Mouse (Mus musculus) gastrocnemius, postnatal 36 days (tissue): Measurements from ENCODE around the gene Abhd17b. TPM values are rescaled to one million over a fixed set of nuclear protein-coding genes. Genes with fewer than 3 reads are reported as not detected.
"Not testable (repeated sequence)": the region's sequence is repeated elsewhere in the genome, so short reads cannot be mapped to it uniquely, and the experiment has no call there.

ENCODE experiments used
- DNase-seq, 2 experiments: peaks; one replicate each; pipeline ENCODE4 v3.0.0; 2022
- intact Hi-C: fragments of 180-260 bp; cut with DNase I; formaldehyde crosslinking; loops from one replicate; pipeline ENCODE4 v1.15.1; 2025
- total RNA-seq, 2 experiments: library from RNA; stranded (reverse); gene quantifications; 2 replicates each; pipeline ENCODE4 v1.2.3; 2021

Gene Abhd17b
- total RNA-seq, 2 experiments from 2014 or later, result 17.3 to 17.7 TPM

DNA sequence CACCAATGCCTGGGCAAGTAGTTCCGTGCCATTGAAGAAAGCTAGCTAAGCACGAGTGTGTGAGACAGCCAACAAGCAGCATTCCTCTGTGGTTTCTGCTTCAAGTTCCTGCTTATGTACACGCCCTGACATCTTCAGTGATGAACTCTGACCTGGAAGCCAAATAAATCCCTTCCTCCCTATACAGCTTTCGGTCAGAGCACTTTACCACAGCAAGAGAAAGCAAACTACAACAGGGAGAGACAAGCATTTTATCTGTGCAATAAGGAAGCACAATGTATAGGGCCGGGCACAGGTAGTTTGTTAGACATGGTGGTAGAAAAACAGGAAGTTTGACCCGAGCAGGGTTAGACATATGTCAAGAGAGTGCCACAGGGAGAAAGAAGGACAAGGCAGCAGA is 6.8 kb upstream of the Abhd17b start:
- intact Hi-C loops, result no loop called here
- no peak for DNase-seq

DNA sequence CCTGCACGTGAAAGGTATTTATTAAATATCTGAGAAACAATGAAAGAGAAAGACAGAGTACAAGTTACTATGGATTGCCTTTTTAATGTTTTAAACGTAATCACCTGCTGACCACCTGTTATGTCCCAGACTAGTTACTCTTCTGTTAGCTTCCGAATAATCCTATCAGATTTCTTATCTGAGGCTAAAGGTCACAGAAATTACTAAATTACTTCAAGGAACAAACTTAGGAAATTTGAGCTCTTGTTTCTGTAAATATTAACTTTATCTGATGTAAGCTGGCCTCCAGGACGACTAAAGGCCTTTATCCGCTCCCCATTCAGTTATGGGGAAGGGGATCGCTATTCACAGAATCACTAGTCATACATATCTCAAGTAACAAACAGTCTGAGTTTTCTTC is 1.3 kb upstream of the Abhd17b start:
- intact Hi-C loops, result loop anchor here (5.0 to 10.0 kb wide), 3 partner anchors 79 to 377 kb away; partner anchors contain the start of gene Zfand5

DNA sequence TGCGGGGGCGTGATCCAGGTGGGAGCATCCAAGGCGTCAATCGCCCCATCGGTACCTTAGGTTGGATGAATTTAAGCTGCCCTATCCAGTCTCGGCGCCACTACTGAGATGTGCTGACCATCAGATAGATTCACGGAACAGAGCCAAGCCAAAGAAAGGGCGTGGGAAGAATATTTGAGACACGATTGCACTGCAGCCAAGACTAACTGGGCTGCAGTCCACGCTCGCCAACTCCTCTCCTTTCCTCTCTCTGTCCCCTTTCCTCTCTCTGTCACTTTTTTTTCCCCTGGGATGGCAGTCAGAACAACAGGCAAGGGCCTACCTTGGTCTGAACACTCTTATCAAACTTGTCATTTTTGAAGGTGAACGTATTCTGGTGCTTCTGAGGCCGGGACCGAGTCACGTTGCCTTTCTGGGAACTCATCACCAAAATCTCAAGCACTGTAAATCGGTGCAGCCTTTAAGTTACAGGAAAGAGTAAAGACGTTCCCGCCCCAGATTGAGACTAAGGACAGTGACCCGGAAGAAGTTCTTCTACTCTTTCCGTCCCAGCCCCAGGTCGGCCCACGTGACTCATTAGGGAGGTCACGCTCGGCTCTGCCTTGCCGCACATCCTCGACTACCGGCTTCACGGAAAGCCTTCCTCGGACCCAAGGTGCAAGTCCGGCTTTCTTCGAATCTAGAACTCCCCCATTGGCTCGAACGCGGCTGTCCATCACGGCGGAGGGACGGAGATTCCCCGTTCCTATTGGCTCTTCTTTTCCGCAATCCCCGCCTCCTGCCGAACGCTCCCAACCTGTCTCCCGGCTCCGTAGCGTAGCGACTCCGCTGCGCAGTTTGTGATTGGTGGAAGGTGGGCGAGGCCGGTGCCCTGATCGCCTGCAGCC is 457 bp upstream of the Abhd17b start, which contains the start of gene 1110059E24Rik:
Gene 1110059E24Rik (minus strand): TSS at position 692 of the 887 bp plus-strand sequence.
- peak; percentile 93 to 95 for DNase-seq
- intact Hi-C loops, result loop anchor here (5.0 to 10.0 kb wide), 3 partner anchors 80 to 378 kb away; partner anchors contain the start of gene Zfand5

More for the DNA sequence above, 1.3 kb upstream of the Abhd17b start:
- no peak for DNase-seq

DNA sequence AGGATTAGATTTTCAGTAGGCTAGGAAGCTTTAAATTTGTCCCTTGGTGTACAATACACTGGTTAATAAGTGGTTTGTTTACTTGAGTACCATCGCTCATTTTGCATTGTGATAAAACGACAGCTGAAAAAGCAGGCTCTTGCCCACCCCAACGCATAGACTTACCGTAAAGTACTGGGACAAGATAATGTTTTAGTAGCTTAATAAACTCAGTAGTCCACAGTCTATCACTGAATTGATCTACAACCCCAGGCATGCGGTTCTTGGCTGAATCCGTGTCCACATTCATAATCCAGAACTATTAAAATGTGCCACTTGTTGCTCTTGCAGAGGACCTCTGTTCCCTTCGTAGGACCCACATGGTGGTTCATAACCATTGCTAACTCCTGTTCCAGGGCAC is 1.8 kb downstream of the Abhd17b start:
- intact Hi-C loops, result loop anchor here (5.0 to 10.0 kb wide), 3 partner anchors 82 to 380 kb away; partner anchors contain the start of gene Zfand5
- no peak for DNase-seq

DNA sequence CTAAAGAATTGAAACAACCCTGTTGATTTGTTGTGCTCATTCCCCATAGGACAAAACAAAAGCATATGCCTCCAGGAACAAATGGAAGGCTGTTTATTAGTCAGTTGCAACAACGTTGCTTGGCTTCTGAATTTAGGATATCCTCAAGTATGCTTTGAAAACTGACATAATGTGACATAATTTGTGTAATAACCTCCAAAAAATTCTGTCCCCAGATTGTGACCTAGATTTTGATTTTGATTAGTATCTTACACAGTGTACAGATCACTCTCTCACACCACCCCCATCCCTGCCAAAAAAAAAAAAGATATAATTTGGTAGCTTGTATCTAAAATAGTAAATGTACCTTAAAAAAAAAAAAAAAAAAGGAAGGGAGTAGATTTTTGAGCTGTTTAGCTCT is 7.7 kb downstream of the Abhd17b start:
- DNase-seq, result no peak
- intact Hi-C loops, result no loop called here

DNA sequence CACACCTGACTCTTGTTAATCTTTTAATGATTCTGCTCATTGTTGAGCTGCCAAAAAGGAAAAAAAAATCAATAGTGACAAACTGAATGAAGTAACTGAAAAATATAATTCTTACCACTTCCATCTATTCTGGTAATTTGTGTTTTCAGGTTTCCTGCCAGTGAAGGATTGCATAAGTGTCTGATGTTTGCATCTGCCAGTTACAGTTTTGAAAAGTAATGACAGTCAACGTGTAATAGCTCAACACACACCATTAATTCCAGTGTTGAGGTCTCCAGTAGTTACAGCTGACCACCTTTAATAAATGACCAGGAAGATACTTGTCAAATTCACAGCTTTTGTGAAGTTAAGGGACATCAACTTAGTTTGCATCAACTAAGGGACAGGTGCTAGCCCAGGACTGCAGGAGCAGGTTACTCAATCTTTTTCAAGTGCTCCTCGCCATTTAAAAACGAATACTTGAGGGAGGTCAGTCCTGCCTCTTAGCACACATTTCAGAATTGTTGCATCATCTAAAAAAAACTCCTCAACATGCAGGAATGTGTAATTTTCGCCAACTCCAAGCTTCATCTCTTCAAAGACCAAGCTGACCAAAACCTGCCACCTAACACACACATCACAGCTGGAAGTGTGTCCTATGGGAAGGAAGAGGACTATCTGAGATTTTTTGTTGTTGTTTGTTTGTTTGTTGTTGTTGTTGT is 10.9 kb downstream of the Abhd17b start:
- intact Hi-C loops, result no loop called here

DNA sequence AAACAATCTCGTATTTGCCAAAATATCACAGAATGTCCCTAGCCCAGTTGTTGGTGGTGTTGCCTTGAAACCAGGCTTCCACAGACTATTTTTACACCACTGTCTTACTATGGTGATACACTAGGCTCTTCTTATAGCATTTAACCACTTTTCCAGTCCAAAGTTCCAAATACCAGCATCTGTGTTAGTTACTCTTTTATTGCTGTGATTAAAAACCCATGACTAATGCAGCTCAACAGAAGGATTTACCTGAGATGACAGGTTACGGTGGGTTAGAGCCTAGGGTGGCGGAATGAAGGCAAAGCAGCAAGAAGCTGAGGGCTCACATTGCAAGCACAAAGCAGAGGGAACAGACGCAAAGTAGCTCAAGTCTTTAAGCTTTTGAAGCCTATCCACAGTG is 16.7 kb downstream of the Abhd17b start:
- intact Hi-C loops, result no loop called here
- no peak for DNase-seq

More for the DNA sequence above, 10.9 kb downstream of the Abhd17b start:
- no peak for DNase-seq

DNA sequence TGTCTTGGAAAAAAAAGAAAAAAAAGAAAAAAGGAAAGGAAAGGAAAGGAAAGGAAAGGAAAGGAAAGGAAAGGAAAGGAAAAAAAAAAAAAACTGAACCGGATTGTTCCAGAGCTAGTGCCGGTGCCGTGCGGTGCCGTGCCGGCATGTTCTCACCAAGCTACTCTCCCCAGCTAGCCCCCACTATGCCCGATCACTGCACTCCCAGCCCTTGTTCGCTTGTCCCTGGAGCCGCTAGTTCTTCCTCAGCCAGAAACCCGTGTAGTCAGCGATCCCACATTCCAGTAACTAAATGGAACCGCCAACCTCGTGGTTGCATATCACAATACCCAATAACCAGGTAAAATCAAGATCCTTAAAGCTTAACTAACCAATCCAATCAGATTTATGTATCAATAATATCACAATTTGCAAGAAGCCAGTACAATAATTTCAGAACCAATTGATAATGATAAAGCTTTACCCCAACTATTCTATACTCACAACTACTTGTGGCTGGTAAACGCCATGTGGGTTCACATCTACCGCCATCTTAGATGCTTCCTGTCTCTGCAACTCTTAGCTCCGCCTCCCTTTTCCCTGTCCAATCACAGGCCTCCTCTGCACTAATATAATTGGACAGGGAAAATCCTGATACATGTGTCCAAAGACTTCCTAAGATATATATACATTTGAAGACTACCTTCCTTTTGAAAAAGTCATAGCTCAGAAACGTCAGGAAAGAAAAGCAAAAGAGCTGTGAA is 21.5 kb downstream of the Abhd17b start:
- DNase-seq, result no peak
- intact Hi-C loops, result no loop called here

DNA sequence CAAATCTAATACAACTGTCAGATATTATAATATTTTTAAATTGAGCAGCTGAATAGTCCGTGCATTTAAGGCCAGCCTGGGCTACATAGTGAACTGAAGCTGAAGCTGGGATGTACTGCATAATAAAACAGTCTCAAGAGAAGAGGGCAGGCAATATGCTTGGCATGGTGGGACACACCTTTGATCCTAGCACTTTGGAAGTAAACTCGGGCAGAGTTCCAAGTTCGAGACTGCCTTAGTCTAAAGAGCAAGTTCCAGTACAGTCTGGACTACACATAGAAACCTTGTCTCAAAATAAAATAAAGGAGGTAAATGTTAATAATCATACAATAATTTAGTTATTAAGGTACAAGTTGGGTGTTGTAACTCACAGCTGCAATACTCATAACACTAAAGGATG is 27.1 kb downstream of the Abhd17b start:
- intact Hi-C loops, result no loop called here
- DNase-seq, result no peak

DNA sequence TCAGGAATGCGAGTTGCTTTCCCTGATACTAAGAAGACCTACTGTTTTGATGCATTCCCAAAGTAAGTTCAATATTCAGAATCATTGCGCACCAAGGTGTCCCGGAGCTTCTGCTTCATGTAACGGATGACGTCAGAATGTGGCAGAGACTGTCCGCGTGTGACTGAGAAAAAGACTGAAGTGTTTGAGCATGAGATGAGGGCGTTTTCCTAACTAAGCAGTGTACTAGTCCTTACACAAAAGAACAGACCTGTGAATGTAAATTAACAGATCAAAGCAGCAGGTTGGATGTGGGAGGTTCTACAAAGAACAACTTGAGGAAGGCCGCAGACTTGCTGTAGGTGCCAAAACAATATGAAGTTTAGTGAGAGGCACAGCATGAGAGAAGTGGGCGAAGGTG is 28.0 kb downstream of the Abhd17b start:
- intact Hi-C loops, result no loop called here
- DNase-seq, result no peak

DNA sequence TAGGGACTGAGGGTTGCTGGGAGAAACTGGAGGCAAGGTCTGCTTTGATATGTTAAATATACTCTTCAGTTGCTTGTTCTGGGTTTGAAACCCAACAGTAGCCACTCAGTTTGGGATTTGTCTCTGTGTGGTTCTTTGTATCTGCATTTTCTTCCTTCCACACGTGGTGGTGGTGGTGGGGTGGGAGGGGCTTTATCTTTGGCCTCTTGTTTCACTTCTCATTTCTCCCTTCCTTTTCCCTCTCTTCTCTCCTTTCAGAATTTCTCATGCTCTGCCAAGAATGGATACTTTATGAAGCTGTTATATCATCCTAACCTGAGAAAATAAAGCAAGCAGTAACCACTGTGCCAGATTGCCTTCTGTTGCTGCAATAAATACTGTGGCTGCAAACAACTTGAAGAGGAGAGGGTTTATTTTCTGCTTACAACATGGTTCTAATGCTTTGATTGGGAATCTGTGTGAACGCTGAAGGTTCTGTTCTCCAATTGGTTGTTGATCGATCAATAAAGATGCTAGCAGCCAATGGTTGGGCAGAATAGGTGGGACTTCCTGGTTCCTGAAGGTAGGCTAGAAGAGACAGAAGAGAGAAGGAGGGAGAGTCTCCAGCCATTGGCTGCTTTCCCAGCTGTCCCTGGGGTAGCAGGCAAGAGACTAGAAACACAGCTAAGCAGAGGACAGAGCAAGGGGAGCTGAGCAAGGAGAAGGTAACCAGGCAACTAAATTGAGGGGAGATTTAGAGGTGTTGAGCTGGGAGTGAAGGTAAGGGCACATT is 60.5 kb downstream of the Abhd17b start:
- DNase-seq, result no peak
- intact Hi-C loops, result no loop called here

DNA sequence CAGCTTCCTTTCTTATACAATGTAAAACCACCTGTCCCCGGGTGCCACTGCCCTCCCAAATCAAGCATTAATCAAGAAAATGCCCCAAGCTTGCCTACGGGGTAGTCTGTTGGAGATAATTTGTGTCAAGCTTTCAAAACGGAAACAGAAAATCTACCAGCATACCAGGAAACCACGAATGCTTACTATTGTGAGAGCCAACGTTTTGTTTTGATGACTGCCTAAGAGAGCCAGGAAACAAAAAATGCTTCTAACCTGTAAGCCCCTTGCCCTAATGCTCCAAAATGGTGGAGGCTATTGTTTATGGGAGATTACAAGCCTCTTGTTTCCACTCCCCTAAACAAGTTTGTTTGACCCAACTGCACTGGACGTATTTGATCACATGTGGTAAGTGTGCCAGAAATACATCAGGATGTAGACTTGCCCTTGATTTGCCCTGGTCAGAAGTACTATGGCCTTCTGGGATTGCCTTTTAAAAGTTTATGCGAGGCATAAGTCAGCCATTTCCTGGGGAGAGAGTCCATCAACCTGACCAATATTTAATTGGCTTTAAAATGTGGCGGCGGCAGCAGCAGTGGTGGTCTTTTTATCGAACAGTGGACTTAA is 61.4 kb downstream of the Abhd17b start:
- no peak for DNase-seq
- intact Hi-C loops, result no loop called here

DNA sequence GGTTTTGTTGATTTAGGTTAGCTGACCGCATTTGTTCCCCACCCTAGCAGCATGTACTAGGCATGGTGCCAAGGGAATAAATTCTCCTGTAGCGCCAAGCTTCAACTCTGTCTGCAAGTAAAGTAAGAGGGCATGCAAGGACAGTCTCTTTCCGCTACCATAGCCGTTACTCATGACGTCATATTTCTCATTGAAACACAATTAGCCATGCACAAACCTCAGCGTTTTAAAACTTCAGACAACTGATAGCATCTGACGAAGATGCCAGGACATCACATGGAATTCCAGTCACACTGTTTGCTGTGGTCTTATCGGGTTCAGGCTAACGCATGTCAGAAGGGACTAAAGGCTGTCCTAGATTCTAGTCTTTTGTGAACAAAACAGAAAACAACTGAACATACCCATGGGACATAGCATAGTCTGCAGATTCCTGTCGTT is 62.0 kb downstream of the Abhd17b start:
- intact Hi-C loops, result no loop called here

DNA sequence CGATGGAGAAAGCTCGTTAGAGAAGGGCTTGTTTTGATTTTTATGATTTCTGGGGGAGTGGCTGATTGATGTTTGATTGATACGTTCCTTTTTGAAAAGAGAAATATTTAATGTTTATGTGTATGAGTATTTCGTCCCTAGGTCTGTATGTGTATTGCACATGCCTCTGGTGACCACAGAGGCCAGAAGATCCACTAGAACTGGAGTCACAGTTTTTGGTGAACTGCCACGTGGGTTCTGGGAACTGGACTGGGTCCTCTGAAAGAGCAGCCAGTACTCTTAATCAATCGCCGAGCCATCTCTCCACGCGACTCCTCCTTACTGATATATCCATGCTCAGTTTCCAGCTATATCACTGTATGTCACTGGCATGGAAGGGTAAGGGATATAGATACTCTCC is 62.5 kb downstream of the Abhd17b start:
- no peak for DNase-seq
- intact Hi-C loops, result no loop called here

More for the DNA sequence above, 62.0 kb downstream of the Abhd17b start:
- no peak for DNase-seq

DNA sequence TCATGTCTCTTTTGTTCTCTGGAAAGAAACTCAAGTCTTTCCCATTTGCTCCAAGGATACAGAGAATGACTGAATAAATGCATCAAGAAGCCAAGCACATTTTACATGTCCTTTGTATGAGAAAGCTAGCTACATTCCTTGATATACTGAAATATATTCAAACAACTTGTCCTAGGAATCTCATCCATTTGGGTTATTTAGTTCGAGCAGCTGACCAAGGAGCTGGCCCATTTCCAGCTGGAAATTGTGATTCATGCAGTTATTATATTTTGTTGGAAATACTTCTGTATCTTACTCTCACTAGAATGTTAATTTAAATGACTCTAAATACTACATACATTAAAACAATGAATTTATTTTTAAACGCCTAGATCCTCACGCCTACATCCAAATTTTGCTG is 63.5 kb downstream of the Abhd17b start:
- DNase-seq, result no peak
- intact Hi-C loops, result no loop called here

DNA sequence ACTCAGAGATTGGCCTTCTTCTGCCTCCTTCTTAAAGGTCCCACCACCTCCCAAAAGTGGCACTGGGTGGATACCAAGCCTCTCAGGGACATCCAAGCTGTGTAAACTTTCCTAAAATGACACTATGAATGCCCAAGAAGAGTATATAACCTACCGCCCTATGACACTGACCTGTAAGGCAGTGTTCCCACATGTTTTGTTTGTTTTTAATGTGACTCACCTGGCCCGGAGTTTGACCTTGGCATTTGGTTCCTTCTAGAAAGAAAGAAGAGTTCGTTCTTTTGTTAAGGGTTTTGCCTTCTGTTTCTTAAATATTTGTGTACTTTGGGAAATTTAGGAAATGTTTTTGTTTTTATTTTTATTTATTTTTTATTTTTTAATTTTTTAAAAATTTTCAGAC is 66.2 kb downstream of the Abhd17b start:
- intact Hi-C loops, result no loop called here
- no peak for DNase-seq

DNA sequence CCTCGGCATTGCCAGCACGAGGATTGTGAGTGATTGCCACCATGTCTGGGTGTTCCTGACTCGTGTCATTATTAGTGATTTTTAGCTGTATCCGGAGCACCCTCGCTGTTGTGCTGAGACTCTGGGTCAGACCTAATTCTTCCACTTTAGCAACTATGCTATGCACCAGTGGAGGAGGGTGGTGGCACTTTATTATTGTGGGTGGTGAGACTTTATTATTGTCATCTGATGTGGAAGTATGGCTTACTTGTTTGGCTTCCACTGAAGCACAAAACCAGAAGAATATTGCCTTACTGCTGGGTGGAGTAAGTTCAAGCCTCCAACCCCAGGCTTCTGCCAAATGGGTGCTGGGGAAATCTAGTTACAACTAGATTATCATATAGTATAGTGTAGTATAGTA is 68.0 kb downstream of the Abhd17b start:
- no peak for DNase-seq
- intact Hi-C loops, result no loop called here

DNA sequence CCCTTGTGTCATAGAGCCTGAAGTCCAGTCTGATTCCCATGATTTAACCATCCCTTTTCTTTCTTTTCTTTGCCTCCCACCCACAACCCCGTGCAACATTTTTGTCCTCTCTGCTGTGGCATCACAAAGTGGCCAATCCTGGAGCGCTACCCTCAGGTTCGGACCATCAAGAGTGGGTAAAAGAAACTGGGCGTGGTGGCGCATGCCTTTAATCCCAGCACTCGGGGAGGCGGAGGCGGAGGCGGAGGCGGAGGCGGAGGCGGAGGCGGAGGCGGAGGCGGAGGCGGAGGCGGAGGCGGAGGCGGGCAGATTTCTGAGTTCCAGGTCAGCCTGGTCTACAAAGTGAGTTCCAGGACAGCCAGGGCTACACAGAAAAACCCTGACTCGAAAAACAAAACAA is 70.3 kb downstream of the Abhd17b start:
- intact Hi-C loops, DNase-seq: not testable (repeated sequence)

DNA sequence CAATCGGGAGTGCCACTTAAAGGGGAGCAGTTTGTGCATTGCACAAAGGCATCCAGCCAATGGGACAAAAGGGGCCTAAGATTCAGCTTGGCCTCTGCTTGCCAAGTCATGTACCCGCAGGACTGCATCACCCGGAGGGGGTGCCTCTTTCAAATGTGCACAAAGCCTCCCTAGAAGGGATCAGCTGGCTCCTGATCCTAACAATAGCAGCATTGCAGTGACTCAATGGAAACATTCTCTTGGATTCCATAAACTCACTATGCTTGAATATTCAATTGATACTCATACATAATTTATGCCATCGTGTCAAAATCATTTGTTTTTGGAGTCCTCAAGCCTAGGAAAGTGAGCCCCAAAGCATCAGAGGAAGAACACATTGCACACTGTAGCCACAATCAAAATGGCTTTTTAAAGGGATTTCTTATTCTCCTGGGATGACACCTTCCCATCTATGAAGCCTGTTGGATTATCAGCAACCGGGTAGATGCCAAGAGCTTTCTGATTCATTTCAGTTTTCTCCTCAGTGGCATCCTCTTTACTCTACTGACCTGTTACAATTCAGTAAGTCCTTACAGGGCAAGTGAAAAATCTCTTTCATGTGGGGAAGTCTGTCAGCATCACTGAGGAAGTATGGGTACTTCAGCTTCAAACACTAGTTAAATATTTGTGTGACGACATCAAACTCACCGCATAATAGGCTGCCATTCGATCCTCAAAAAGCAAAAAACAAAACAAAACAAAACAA is 71.1 kb downstream of the Abhd17b start:
- intact Hi-C loops, result no loop called here
- no peak for DNase-seq
